Mouse (Mus musculus): ENCODE data around the gene Ntm. TPM values are rescaled to one million over a fixed set of nuclear protein-coding genes. Genes with fewer than 3 reads are reported as not detected.

The Ntm gene
- total RNA-seq, 2 experiments from 2014 or later: 0.33 to 0.95 TPM

DNA sequence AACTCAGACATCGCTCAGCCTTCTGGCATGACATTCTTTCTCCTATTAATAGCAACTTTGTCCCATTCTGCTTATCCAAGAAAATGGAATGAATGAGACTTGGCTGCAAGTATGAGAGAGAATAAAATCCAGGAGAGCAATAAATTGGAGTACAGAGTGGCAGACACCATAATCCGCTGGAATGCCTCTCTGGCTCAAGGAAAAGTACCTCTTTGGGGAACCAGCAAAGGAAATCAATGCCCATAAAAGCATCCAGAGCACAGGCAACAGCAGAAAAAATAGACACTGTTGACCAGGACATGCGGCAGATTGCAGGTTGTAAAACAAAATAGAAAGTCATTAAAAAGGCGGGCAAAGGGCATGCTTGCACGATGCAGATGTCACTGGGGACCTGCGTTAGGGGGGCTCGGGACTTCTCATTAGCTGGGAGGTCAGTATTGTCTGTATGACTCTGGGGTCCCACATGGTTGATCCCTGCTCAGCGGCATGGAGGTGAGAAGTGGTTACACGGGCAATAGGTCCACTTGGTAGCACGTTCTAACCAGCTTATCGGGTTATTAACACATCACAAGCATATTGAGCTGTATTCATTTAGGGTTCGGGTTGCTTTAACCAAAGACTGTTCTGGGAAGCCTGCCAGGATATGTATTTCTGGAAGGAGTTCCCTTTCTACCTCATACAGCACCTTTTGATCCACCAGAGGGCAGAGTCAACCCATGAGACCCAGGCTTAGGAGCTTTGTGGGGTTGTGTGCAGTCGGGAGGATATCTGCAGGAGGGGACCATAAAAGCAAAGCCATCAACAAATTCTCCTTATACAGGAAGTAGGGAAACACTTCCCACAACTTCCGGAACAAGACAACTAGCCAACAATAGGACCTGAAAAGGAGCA lies 761.5 kb downstream of the Ntm start:
- no peak for DNase-seq
- H3K4me3 ChIP-seq: no peak overlapping the region
- no peak overlapping the region for H3K27ac ChIP-seq
- peak; percentile 51 for TF ChIP-seq CTCF (IDR thresholded peaks at IDR 0.05)
- intact Hi-C loops (cut with DNase I): loop anchor here (5.0 kb wide), 1 partner anchor 206 kb away; no protein-coding TSS in a partner anchor

GRCm38 (mm10) chr9:29197046-29197445 lies 765.9 kb downstream of the Ntm start:
- intact Hi-C loops (cut with DNase I): no loop called here
- TF ChIP-seq CTCF (IDR thresholded peaks at IDR 0.05): no peak
- H3K27ac ChIP-seq: no peak overlapping the region
- no peak for DNase-seq
- no peak overlapping the region for H3K4me3 ChIP-seq

- Histone ChIP-seq H3K27ac (no peak overlapping the region), H3K4me3 (no peak overlapping the region)
- TF ChIP-seq CTCF (IDR thresholded peaks at IDR 0.05): no peak
- DNase-seq: no peak
- intact Hi-C loops (cut with DNase I): no loop called here
These were observed 768.7 kb downstream of the Ntm start for GRCm38 (mm10) chr9:29194265-29194664.

DNA sequence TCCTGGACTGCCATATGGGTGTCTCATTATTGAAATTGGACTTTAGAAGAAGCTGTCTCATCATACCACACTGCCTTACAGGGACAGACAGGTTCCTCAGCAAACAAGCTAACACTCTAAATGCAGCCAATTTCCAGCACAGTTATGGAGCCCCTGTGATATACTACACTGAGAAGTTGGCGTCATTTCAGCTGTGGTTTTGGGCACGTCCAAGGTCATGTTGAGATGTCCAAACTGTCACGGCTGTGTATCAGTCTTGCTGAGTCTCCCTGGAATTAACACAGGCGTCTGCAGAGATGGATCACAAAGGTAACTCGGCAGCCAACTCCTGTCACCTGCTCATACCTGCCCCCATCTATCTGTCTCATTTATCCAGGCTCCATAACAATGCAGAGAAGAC lies 779.9 kb downstream of the Ntm start:
- Histone ChIP-seq H3K4me3 (no peak overlapping the region), H3K27ac (no peak overlapping the region)
- DNase-seq: no peak
- TF ChIP-seq CTCF (IDR thresholded peaks at IDR 0.05): no peak
- intact Hi-C loops (cut with DNase I): no loop called here

DNA sequence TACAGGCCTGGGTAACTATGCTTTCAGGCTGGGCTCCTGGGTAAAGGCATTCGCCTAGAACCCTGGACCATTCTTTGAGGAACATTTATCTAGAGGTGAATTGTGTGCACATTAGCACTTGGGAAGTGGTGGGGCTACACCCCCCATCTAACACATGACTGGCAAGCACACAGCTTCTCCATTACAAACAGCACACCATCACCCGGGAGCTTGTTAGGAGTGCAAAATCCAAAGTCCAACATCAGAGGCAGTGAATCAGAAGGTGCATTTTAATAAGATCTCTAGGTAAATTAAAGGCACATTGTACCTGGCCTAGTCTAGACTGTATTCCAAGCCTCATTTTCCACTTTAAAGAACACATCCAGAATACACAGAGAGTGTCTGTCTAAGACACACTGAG lies 781.3 kb downstream of the Ntm start:
- DNase-seq: no peak
- intact Hi-C loops (cut with DNase I): no loop called here
- no peak overlapping the region for H3K4me3 ChIP-seq
- H3K27ac ChIP-seq: no peak overlapping the region
- TF ChIP-seq CTCF (IDR thresholded peaks at IDR 0.05): no peak

DNA sequence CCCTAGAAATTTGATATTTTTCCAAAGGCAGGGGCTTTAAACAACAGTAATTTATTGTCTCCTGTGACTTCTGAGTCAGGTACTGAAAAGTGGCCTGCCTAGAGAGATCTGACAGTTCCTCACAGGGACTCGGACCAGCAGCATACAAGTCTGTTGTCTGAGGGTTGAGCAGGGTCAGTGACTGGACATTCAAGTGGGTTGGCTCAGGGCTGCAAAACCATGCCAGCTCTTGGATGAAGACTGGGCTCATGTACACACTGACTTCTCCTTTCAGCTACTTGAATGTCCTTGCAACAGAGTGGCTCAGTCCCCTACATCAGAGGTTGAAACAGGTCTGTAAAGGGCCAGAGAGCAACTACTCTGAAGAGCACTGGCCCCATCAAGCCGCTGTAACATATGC lies 797.2 kb downstream of the Ntm start:
- intact Hi-C loops (cut with DNase I): no loop called here
- Histone ChIP-seq H3K27ac (no peak overlapping the region), H3K4me3 (no peak overlapping the region)
- no peak for DNase-seq
- TF ChIP-seq CTCF (IDR thresholded peaks at IDR 0.05): no peak

DNA sequence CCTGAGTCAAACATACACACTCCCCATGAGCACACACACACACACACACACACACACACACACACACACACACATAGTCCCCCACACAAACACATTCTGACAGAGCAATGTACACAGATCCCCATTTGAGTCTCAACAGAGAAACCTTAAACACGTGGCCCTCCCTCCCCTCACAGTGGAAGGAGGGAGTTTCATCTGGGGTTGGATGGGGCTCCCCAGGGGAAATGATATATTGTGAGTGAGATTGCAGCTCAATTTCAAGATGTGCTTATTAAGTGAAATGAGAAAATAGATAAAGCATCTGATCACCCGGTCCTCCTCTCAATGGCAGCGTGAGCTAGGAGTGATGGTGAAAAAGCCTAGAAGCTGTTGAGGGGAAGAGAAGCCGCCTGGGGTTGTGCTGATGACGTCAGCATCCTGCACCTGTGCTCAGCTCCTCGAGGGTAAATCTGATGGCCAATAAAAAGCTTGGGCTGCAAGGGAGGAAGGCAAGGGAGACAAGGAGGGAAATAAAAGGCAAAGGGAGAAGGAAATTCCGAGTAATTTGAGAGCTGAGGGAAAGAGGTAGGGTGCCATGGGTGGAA lies 801.8 kb downstream of the Ntm start:
- TF ChIP-seq CTCF (IDR thresholded peaks at IDR 0.05): no peak

DNA sequence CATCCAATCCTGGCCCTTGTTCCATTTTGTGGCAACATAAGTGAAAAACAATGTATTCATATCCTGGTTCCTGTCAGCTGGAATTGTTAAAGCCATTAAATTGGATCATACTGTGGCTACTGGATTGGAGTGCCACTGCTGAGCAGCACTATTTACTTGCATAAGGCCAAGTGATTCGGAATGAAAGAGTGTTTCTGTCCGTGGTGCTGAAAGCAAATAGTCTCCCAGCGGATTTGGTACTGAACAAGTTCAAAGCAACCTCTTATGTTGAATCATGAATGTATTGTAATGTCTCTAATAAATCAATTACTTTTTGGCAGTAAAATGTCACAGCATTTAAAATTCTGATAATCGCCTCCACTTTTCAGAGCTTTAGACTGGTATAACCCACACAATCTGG lies 817.0 kb downstream of the Ntm start:
- Histone ChIP-seq H3K4me3 (no peak overlapping the region), H3K27ac (no peak overlapping the region)
- intact Hi-C loops (cut with DNase I): no loop called here
- no peak for DNase-seq
- no peak for TF ChIP-seq CTCF (IDR thresholded peaks at IDR 0.05)

More for the DNA sequence above, 801.8 kb downstream of the Ntm start:
- Histone ChIP-seq H3K27ac (no peak overlapping the region), H3K4me3 (no peak overlapping the region)
- no peak for DNase-seq
- intact Hi-C loops (cut with DNase I): no loop called here

DNA sequence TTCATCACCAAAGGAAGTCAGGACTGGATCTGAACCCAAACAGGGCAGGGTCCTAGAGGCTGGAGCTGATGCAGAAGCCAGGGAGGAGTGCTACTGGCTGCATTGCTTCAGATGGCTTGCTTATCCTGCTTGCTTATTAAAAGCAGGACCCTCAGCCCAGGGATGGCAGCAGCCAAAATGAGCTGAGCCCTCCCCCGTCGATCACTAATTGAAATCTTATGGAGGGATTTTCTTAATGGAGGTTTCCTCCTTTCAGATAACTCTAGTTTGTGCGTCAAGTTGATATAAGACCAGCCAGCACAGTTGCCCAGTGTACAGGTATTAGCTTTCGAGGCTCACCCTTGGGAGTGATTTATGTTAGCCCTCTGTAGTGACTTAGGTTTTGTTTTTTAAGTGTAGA lies 826.9 kb downstream of the Ntm start:
- no peak overlapping the region for H3K4me3 ChIP-seq
- intact Hi-C loops (cut with DNase I): no loop called here
- no peak overlapping the region for H3K27ac ChIP-seq
- DNase-seq: no peak
- TF ChIP-seq CTCF (IDR thresholded peaks at IDR 0.05): no peak

GRCm38 (mm10) chr9:29130717-29131292 lies 832.1 kb downstream of the Ntm start:
- TF ChIP-seq CTCF (IDR thresholded peaks at IDR 0.05): no peak
- Histone ChIP-seq H3K4me3 (no peak overlapping the region), H3K27ac (no peak overlapping the region)
- no peak for DNase-seq
- intact Hi-C loops (cut with DNase I): no loop called here

GRCm38 (mm10) chr9:29130316-29130715 lies 832.6 kb downstream of the Ntm start:
- no peak overlapping the region for H3K27ac ChIP-seq
- no peak for DNase-seq
- TF ChIP-seq CTCF (IDR thresholded peaks at IDR 0.05): no peak
- no peak overlapping the region for H3K4me3 ChIP-seq
- intact Hi-C loops (cut with DNase I): no loop called here

- no peak for TF ChIP-seq CTCF (IDR thresholded peaks at IDR 0.05)
- H3K4me3 ChIP-seq: no peak overlapping the region
- DNase-seq: no peak
- intact Hi-C loops (cut with DNase I): no loop called here
- no peak overlapping the region for H3K27ac ChIP-seq
These were observed 834.5 kb downstream of the Ntm start for GRCm38 (mm10) chr9:29128416-29128815.

- DNase-seq: no peak
- no peak for TF ChIP-seq CTCF (IDR thresholded peaks at IDR 0.05)
- intact Hi-C loops (cut with DNase I): no loop called here
- no peak overlapping the region for H3K4me3 ChIP-seq
- no peak overlapping the region for H3K27ac ChIP-seq
These were observed 838.5 kb downstream of the Ntm start for GRCm38 (mm10) chr9:29124455-29124854.
